Mouse (Mus musculus) C2C12 (cell line): ENCODE results near the gene Cd180.

Experiments
- CTCF ChIP-seq: IDR thresholded peaks from one replicate; pipeline ENCODE4 v1.5.1; 2011; ENCODE audit not compliant: control insufficient read depth, insufficient read depth, insufficient read length
- FOSL1 ChIP-seq: IDR thresholded peaks from one replicate; pipeline ENCODE4 v1.8.0; 2011; ENCODE audit warnings: mild to moderate bottlenecking, low read length; ENCODE audit not compliant: poor library complexity, insufficient read depth, severe bottlenecking
- MAX ChIP-seq: IDR thresholded peaks from one replicate; pipeline ENCODE4 v1.6.1; 2011; ENCODE audit warnings: mild to moderate bottlenecking, control low read depth
- MYOD1 ChIP-seq: IDR thresholded peaks from one replicate; pipeline ENCODE4 v1.6.1; 2011; ENCODE audit warnings: low read depth; ENCODE audit not compliant: control insufficient read depth, insufficient read length
- MYOG ChIP-seq: IDR thresholded peaks from one replicate; pipeline ENCODE4 v1.6.1; 2011; ENCODE audit not compliant: control insufficient read depth, insufficient read length; ENCODE audit errors: extremely low read depth
- USF1 ChIP-seq: IDR thresholded peaks from one replicate; pipeline ENCODE4 v1.6.1; 2011; ENCODE audit warnings: low read depth, mild to moderate bottlenecking, control low read depth, moderate library complexity

DNA sequence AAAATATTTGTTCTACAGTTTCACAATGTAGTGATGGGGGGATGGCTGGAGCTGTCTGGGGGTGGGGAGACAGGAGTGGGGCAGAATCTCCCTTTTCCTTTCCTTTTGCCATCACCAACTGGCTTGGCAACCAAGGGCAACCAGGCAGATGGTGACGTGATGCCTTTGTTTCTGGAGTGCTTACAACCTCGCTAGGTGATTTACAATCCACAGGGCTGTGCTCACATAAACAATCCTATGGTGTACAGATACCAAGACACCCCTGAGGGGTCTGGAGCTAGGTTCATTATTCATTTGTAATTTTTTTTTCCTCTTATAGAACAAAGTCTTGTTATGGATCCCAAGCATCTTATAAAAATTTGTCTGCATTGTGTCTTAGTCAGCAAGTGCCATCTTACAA, 39.7 kb downstream of the Cd180 start:
- TF ChIP-seq MAX (no peak), MYOG (no peak), CTCF (no peak), USF1 (no peak), FOSL1 (no peak), MYOD1 (no peak)
